Mouse (Mus musculus) small intestine, adult 2 months (tissue): ENCODE measurements around the gene Mybphl.

Source experiments
- CTCF ChIP-seq: fragments of 200-500 bp; IDR thresholded peaks from 2 replicates; pipeline ENCODE4 v1.5.1; 2012; ENCODE audit warnings: low read depth, mild to moderate bottlenecking, control low read depth, inconsistent platforms, low read length, moderate library complexity, mixed read lengths; ENCODE audit not compliant: insufficient replicate concordance, insufficient read length; ENCODE audit errors: extremely low read depth
- POLR2A ChIP-seq: fragments of 200-500 bp; IDR thresholded peaks from 2 replicates; pipeline ENCODE4 v1.6.1; 2012; ENCODE audit warnings: low read depth, mild to moderate bottlenecking, control low read depth, inconsistent platforms, low read length, moderate library complexity

DNA sequence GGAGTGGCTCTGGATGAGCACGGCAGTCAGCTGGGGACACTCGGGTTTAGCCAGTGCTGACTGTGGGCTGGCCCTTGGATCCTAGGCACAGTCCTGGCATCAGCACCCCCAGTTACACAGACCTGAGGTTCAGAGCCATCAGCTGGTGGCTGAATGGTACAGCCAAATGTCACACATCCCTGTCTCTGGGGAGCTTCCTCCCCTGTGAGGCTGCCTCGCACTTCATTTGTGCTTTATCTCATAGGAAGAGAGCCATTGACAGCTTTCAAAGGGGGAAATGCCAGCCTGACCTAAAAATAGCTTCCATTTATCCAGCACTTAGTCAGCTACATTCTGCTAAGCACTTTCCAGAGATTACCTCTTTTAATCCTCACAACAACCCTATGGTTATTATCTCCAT lies 1.1 kb upstream of the Mybphl start:
- TF ChIP-seq CTCF (no peak), POLR2A (no peak)
